Mouse (Mus musculus) ES-E14 (cell line): Measurements from ENCODE around the gene Top1. TPM values are rescaled to one million over a fixed set of nuclear protein-coding genes. Genes with fewer than 3 reads are reported as not detected.

Source experiments
- DNase-seq: peaks from one replicate; pipeline ENCODE4 v3.0.0-alpha.2; 2013; ENCODE audit warnings: low read depth, low spot score
- H3K27ac ChIP-seq: 2 replicates; pipeline ENCODE4 v1.5.1; 2012; ENCODE audit warnings: low read depth, mild to moderate bottlenecking, low read length, moderate library complexity, mixed read lengths; ENCODE audit not compliant: poor library complexity, insufficient read depth, severe bottlenecking
- H3K36me3 ChIP-seq: 2 replicates; pipeline ENCODE4 v1.6.1; 2012; ENCODE audit warnings: mild to moderate bottlenecking, low read length, moderate library complexity, mixed read lengths; ENCODE audit not compliant: control insufficient read depth, poor library complexity, insufficient read depth, severe bottlenecking
- H3K4me1 ChIP-seq, 2 experiments: fragments of 150-350 bp in 1 of 2; sonication (generic) in 1 of 2; 2 replicates each; pipeline ENCODE4 v1.6.1; 2012; ENCODE audit warnings: low read length in 2 of 2, mild to moderate bottlenecking in 1 of 2, mixed read lengths in 1 of 2; ENCODE audit not compliant: control insufficient read depth in 2 of 2, insufficient read depth in 2 of 2, poor library complexity in 1 of 2
- H3K4me3 ChIP-seq, 2 experiments: fragments of 150-350 bp in 1 of 2; sonication (generic) in 1 of 2; 2 replicates each; pipeline ENCODE4 v1.5.1; 2012; ENCODE audit warnings: low read length in 2 of 2, low read depth in 1 of 2, mild to moderate bottlenecking in 1 of 2, mixed read lengths in 1 of 2; ENCODE audit not compliant: insufficient read depth in 1 of 2, poor library complexity in 1 of 2, severe bottlenecking in 1 of 2
- H3K9ac ChIP-seq: 2 replicates; pipeline ENCODE4 v1.6.1; 2012; ENCODE audit warnings: low read depth, mild to moderate bottlenecking, low read length, mixed read lengths; ENCODE audit not compliant: poor library complexity, insufficient read depth, severe bottlenecking
- H3K9me3 ChIP-seq: fragments of 150-350 bp; sonication (generic); 2 replicates; pipeline ENCODE4 v1.6.1; 2012; ENCODE audit warnings: low read depth, mild to moderate bottlenecking, low read length; ENCODE audit not compliant: control insufficient read depth, insufficient read depth
- CHD2 ChIP-seq: IDR thresholded peaks from 2 replicates; pipeline ENCODE4 v1.6.1; 2014; ENCODE audit warnings: mild to moderate bottlenecking, low read depth, low read length, inconsistent platforms
- HCFC1 ChIP-seq: IDR thresholded peaks from 2 replicates; pipeline ENCODE4 v1.6.1; 2012; ENCODE audit warnings: low read length, inconsistent platforms, borderline replicate concordance; ENCODE audit not compliant: insufficient read depth
- MAFK ChIP-seq: IDR thresholded peaks from 2 replicates; pipeline ENCODE4 v1.6.1; 2014; ENCODE audit warnings: mild to moderate bottlenecking, low read depth, low read length, inconsistent platforms; ENCODE audit not compliant: insufficient read depth
- ZC3H11A ChIP-seq: IDR thresholded peaks from 2 replicates; pipeline ENCODE4 v1.6.1; 2012; ENCODE audit warnings: low read depth, mild to moderate bottlenecking, inconsistent platforms, low read length, borderline replicate concordance
- ZNF384 ChIP-seq: IDR thresholded peaks from 2 replicates; pipeline ENCODE4 v1.6.1; 2012; ENCODE audit warnings: low read depth, low read length, inconsistent platforms
- in situ Hi-C, 2 experiments: fragments of 600-800 bp; cut with MboI; formaldehyde crosslinking; loops; one replicate each; pipeline ENCODE4 v1.15.1; 2025; ENCODE audit warnings: low sequenced_read_pairs in 2 of 2, inconsistent platforms in 1 of 2; ENCODE audit not compliant: unreplicated experiment in 2 of 2
- total RNA-seq: library from RNA; depleted of rRNA; stranded (reverse); fragments of 300-350 nt; gene quantifications from 2 replicates; pipeline ENCODE4 v1.2.3, GENCODE M21; 2012

The Top1 gene
- total RNA-seq, 1 experiment = 52.7 TPM

- no peak for DNase-seq
- H3K9me3 ChIP-seq = no peaks in the 10 kb centered on the region
Observed at GRCm38 (mm10) chr2:160610012-160610411, 35.7 kb upstream of the Top1 start.

GRCm38 (mm10) chr2:160613186-160613919 is 32.3 kb upstream of the Top1 start:
- TF ChIP-seq MAFK = no peak
- DNase-seq = no peak
- in situ Hi-C loops = no loop called here
- H3K36me3 ChIP-seq = no peaks in the 10 kb centered on the region
- no peaks in the 10 kb centered on the region for H3K9me3 ChIP-seq
- H3K27ac ChIP-seq = no peak overlapping the region
- H3K4me1 ChIP-seq = no peaks in the 10 kb centered on the region
- no peak overlapping the region for H3K9ac ChIP-seq
- no peak overlapping the region for H3K4me3 ChIP-seq

More at GRCm38 (mm10) chr2:160610012-160610411, 35.7 kb upstream of the Top1 start:
- Histone ChIP-seq H3K4me1 (no peaks in the 10 kb centered on the region), H3K36me3 (no peaks in the 10 kb centered on the region), H3K27ac (no peak overlapping the region), H3K4me3 (no peak overlapping the region), H3K9ac (no peak overlapping the region)
- in situ Hi-C loops = no loop called here
- no peak for TF ChIP-seq ZNF384
- no peak for TF ChIP-seq HCFC1
- TF ChIP-seq CHD2 = no peak
- no peak for TF ChIP-seq MAFK
- no peak for TF ChIP-seq ZC3H11A

- DNase-seq = no peak
- no peak for TF ChIP-seq ZNF384
- no peak for TF ChIP-seq HCFC1
- no peak for TF ChIP-seq MAFK
- no peak for TF ChIP-seq ZC3H11A
- TF ChIP-seq CHD2 = no peak
- no peaks in the 10 kb centered on the region for H3K9me3 ChIP-seq
- in situ Hi-C loops = no loop called here
- no peaks in the 10 kb centered on the region for H3K36me3 ChIP-seq
- H3K9ac ChIP-seq = no peak overlapping the region
- H3K27ac ChIP-seq = no peak overlapping the region
- H3K4me3 ChIP-seq = no peak overlapping the region
- no peaks in the 10 kb centered on the region for H3K4me1 ChIP-seq
Observed at GRCm38 (mm10) chr2:160617741-160618140, 27.9 kb upstream of the Top1 start.

GRCm38 (mm10) chr2:160618619-160619220 is 27.0 kb upstream of the Top1 start:
- H3K27ac ChIP-seq = no peak overlapping the region
- H3K9me3 ChIP-seq = no peaks in the 10 kb centered on the region
- TF ChIP-seq HCFC1 (no peak), CHD2 (no peak), MAFK (no peak), ZC3H11A (no peak), ZNF384 (no peak)
- in situ Hi-C loops = no loop called here
- no peak overlapping the region for H3K4me3 ChIP-seq
- no peaks in the 10 kb centered on the region for H3K36me3 ChIP-seq
- DNase-seq = no peak
- H3K4me1 ChIP-seq = no peaks in the 10 kb centered on the region
- H3K9ac ChIP-seq = no peak overlapping the region
